ENCODE assay signal across 8 mouse cellular contexts in the genomic region with DNA sequence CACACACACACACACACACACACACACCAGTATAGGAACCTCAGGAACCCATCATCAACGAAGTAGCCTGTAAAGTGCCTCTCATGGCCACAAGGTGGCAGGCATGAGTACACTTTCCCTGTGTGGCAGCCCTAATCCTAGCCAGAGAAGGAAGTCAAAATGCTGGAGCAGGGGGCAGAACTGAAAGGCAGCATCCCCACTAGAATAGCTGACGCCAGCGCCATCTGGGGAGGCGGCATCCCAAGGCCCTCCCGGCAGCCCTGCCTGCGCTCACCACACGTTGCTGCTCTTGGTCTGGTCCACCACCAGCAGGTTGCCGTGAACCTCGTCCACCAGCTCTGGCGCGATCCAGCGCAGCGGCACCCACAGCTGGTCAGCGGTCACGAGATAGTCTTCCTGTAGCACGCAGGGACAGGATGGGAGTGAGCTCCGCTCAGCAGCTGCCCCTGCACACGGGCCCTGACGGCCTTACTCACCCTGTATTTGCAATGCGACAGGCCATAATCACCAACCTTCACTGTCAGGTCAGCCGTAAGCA. TPM values are rescaled to one million over a fixed set of nuclear protein-coding genes. Genes with fewer than 3 reads are reported as not detected.
DNase-seq lines count a peak whose midpoint lies in the region; ATAC-seq and TF ChIP-seq lines count a peak whose summit lies in the region.

No protein-coding gene starts in this region.

- peak overlapping the region; percentile 57 for H3K4me2 ChIP-seq in CH12.LX (ENCODE audit: insufficient read depth, low read depth, poor library complexity, severe bottlenecking)
- H3K4me2 ChIP-seq in heart, embryonic 15.5 days, result peak overlapping the region; percentile 78
- H3K4me2 ChIP-seq in liver, embryonic 13.5 days, result peak overlapping the region; percentile 49
- peak overlapping the region; percentile 43 for H3K4me2 ChIP-seq in neural tube, embryonic 11.5 days (ENCODE audit: low read depth)

- H3K4me1 ChIP-seq in CH12.LX (ENCODE audit: control insufficient read depth in 1 of 2, insufficient read depth in 2 of 2), result peaks cover 9 to 20% of the 10 kb centered on the region in 2 experiments
- peaks cover 9% of the 10 kb centered on the region for H3K4me1 ChIP-seq in brown adipose tissue, adult 24 weeks (ENCODE audit: control insufficient read depth, insufficient read depth, insufficient read length, low read length)
- H3K4me1 ChIP-seq in heart, embryonic 15.5 days (replicated peaks), result peaks cover 32% of the 10 kb centered on the region
- peaks cover 5% of the 10 kb centered on the region; the same call in 1 of the 2 replicates for H3K4me1 ChIP-seq in liver, embryonic 13.5 days (replicated peaks)
- peaks cover 4% of the 10 kb centered on the region; the same call in 1 of the 2 replicates for H3K4me1 ChIP-seq in neural tube, embryonic 11.5 days (ENCODE audit: control insufficient read depth, insufficient read depth, low read length)

- peak; percentile 74 for TF ChIP-seq RAD21 in CH12.LX (IDR thresholded peaks at IDR 0.05; ENCODE audit: low read depth, low read length)

- H3K9ac ChIP-seq in CH12.LX (ENCODE audit: insufficient read depth, low read depth), result no peak overlapping the region
- H3K9ac ChIP-seq in heart, embryonic 15.5 days, result peak overlapping the region; percentile 40; the same call in 1 of the 2 replicates
- peak overlapping the region; percentile 7; the same call in 1 of the 2 replicates for H3K9ac ChIP-seq in liver, embryonic 13.5 days
- peak overlapping the region; percentile 39 for H3K9ac ChIP-seq in neural tube, embryonic 11.5 days (ENCODE audit: low read length)

- in situ Hi-C loops in CH12.LX (cut with MboI; ENCODE audit: low pct_ligation_motif_present, low pct_unique_long_range_greater_than_20kb, low sequenced_read_pairs), result loop anchor here (5.0 kb wide), 1 partner anchor 294 kb away; no protein-coding TSS in a partner anchor

- H3K27me3 ChIP-seq in CH12.LX (replicated peaks), result peaks cover 72% of the 10 kb centered on the region
- H3K27me3 ChIP-seq in heart, embryonic 15.5 days, result peaks cover 25% of the 10 kb centered on the region
- H3K27me3 ChIP-seq in liver, embryonic 13.5 days, result peaks cover 23% of the 10 kb centered on the region
- H3K27me3 ChIP-seq in neural tube, embryonic 11.5 days (ENCODE audit: control insufficient read depth, insufficient read depth, low read length), result no peaks in the 10 kb centered on the region

- ATAC-seq in heart, embryonic 15.5 days (replicated peaks; ENCODE audit: insufficient number of reproducible peaks, insufficient read depth, low FRiP score, low read depth), result peak; percentile 27
- peak; percentile 40; the same call in 1 of the 2 replicates for ATAC-seq in liver, embryonic 13.5 days (ENCODE audit: low read depth)
- ATAC-seq in neural tube, embryonic 11.5 days (ENCODE audit: insufficient read depth, low FRiP score, low TSS enrichment), result peak; percentile 75

- WGBS in heart, embryonic 15.5 days, result 10% methylated on average over 21 of the region's 21 CpGs
- WGBS in liver, embryonic 13.5 days (ENCODE audit: insufficient replicate concordance), result 7% methylated on average over 19 of the region's 21 CpGs
- WGBS in neural tube, embryonic 11.5 days, result 13% methylated on average over 21 of the region's 21 CpGs

- DNase-seq in CH12.LX (ENCODE audit: extremely low read depth), result peak; percentile 93
- DNase-seq in fibroblast of lung, adult 2 months (ENCODE audit: low read depth), result peak; percentile 64
- peak; percentile 84 to 89 for DNase-seq in kidney, postnatal 25 days
- DNase-seq in liver, embryonic 13.5 days, result peak; percentile 57
- DNase-seq in neural tube, embryonic 11.5 days (ENCODE audit: low spot score), result peak; percentile 87
- peak; percentile 86 for DNase-seq in telencephalon, adult 2 months (ENCODE audit: low read depth, low spot score)

- no peaks in the 10 kb centered on the region for H3K36me3 ChIP-seq in CH12.LX (replicated peaks in 1 of 2; ENCODE audit: control insufficient read depth in 1 of 2, insufficient read depth in 1 of 2, low read length in 1 of 2)
- H3K36me3 ChIP-seq in heart, embryonic 15.5 days, result no peaks in the 10 kb centered on the region
- no peaks in the 10 kb centered on the region for H3K36me3 ChIP-seq in liver, embryonic 13.5 days
- H3K36me3 ChIP-seq in neural tube, embryonic 11.5 days (ENCODE audit: control insufficient read depth, insufficient read depth, low read length), result no peaks in the 10 kb centered on the region

- no peak for TF ChIP-seq EP300 in CH12.LX (IDR thresholded peaks at IDR 0.05; ENCODE audit: low read length)

- peak; percentile 84 to 91 for TF ChIP-seq CTCF in CH12.LX (conservative IDR thresholded peaks at IDR 0.05 in 1 of 2, IDR thresholded peaks at IDR 0.05 in 1 of 2; ENCODE audit: low read depth in 2 of 2, low read length in 2 of 2)

- no peak for TF ChIP-seq POLR2A in CH12.LX (IDR thresholded peaks at IDR 0.05; ENCODE audit: low read depth, low read length)

- no peak overlapping the region for H3K27ac ChIP-seq in CH12.LX (ENCODE audit: insufficient read depth, low read depth)
- H3K27ac ChIP-seq in brown adipose tissue, adult 24 weeks (replicated peaks; ENCODE audit: low read depth, low read length), result no peak overlapping the region
- H3K27ac ChIP-seq in heart, embryonic 15.5 days, result no peak overlapping the region; the same call in 1 of the 2 replicates
- H3K27ac ChIP-seq in liver, embryonic 13.5 days, result no peak overlapping the region
- H3K27ac ChIP-seq in neural tube, embryonic 11.5 days (ENCODE audit: low read depth, low read length), result no peak overlapping the region

- H3K9me3 ChIP-seq in CH12.LX (replicated peaks; ENCODE audit: low read length), result no peaks in the 10 kb centered on the region
- no peaks in the 10 kb centered on the region for H3K9me3 ChIP-seq in heart, embryonic 15.5 days (replicated peaks)
- no peaks in the 10 kb centered on the region for H3K9me3 ChIP-seq in liver, embryonic 13.5 days (replicated peaks)
- no peaks in the 10 kb centered on the region for H3K9me3 ChIP-seq in neural tube, embryonic 11.5 days (ENCODE audit: control insufficient read depth, low read length)

- dilution Hi-C loops in CH12.LX (cut with MboI; ENCODE audit: extremely low pct_ligation_motif_present, extremely low pct_unique_long_range_greater_than_20kb, low sequenced_read_pairs), result no loop called here

- no peaks in the 10 kb centered on the region for H3K79me2 ChIP-seq in CH12.LX (replicated peaks; ENCODE audit: control insufficient read depth, extremely low read depth, insufficient read depth, poor library complexity, severe bottlenecking)

- peak overlapping the region in 1 of 3 experiments; percentile 28 for H3K4me3 ChIP-seq in CH12.LX (replicated peaks in 1 of 3; ENCODE audit: low read depth in 2 of 3, low read length in 2 of 3, poor library complexity in 1 of 3)
- H3K4me3 ChIP-seq in brown adipose tissue, adult 24 weeks (ENCODE audit: insufficient read depth, low read depth, low read length), result peak overlapping the region; percentile 55
- peak overlapping the region; percentile 41 for H3K4me3 ChIP-seq in heart, embryonic 15.5 days
- H3K4me3 ChIP-seq in liver, embryonic 13.5 days (replicated peaks), result peak overlapping the region; percentile 10; the same call in 1 of the 2 replicates
- H3K4me3 ChIP-seq in neural tube, embryonic 11.5 days (ENCODE audit: low read depth, low read length), result peak overlapping the region; percentile 23; the same call in 1 of the 2 replicates

TF ChIP-seq in CH12.LX, 34 proteins besides CTCF, POLR2A, EP300 and RAD21:
- TF ChIP-seq MXI1 (IDR thresholded peaks at IDR 0.05; ENCODE audit: low read depth, low read length), result peak; percentile 40; the same call in 1 of the 2 replicates
- peak; percentile 43 for TF ChIP-seq ZC3H11A (IDR thresholded peaks at IDR 0.05; ENCODE audit: low read depth, low read length)
- no peak for TF ChIP-seq USF1 (IDR thresholded peaks at IDR 0.05; ENCODE audit: low read depth, low read length)
- no peak for TF ChIP-seq CHD2 (IDR thresholded peaks at IDR 0.05; ENCODE audit: low read length)
- TF ChIP-seq MAFK (IDR thresholded peaks at IDR 0.05; ENCODE audit: insufficient replicate concordance, low read length), result peak; percentile 20; the same call in 1 of the 2 replicates
- peak; percentile 95 for TF ChIP-seq SMC3 (IDR thresholded peaks at IDR 0.05; ENCODE audit: low read depth, low read length)
- no peak for TF ChIP-seq MEF2A (IDR thresholded peaks at IDR 0.05; ENCODE audit: borderline replicate concordance, low read depth, low read length)
- TF ChIP-seq ELF1 (IDR thresholded peaks at IDR 0.05; ENCODE audit: low read depth, low read length), result peak; percentile 57
- TF ChIP-seq MAX (IDR thresholded peaks at IDR 0.05; ENCODE audit: low read length), result peak; percentile 40; the same call in 1 of the 2 replicates
- TF ChIP-seq BHLHE40 (IDR thresholded peaks at IDR 0.05; ENCODE audit: low read depth, low read length), result peak; percentile 20; the same call in 1 of the 2 replicates
- peak; percentile 45; the same call in 1 of the 2 replicates for TF ChIP-seq JUND (conservative IDR thresholded peaks at IDR 0.05; ENCODE audit: low read depth, low read length)
- peak; percentile 28; the same call in 1 of the 2 replicates for TF ChIP-seq MAZ (IDR thresholded peaks at IDR 0.05; ENCODE audit: low read depth, low read length)
- TF ChIP-seq NRF1 (IDR thresholded peaks at IDR 0.05; ENCODE audit: low read depth, low read length), result 0 out of 2 replicates have a peak, but pooled peaks have one; percentile 21
- no peak for TF ChIP-seq TCF12 (IDR thresholded peaks at IDR 0.05; ENCODE audit: low read depth, low read length)
- 0 out of 2 replicates have a peak, but pooled peaks have one; percentile 33 for TF ChIP-seq E2F4 (IDR thresholded peaks at IDR 0.05; ENCODE audit: insufficient replicate concordance, low read depth, low read length)
- TF ChIP-seq ZMIZ1 (IDR thresholded peaks at IDR 0.05; ENCODE audit: low read depth, low read length), result no peak
- peak; percentile 46; the same call in 1 of the 2 replicates for TF ChIP-seq NELFE (IDR thresholded peaks at IDR 0.05; ENCODE audit: low read depth, low read length)
- peak; percentile 51; the same call in 1 of the 2 replicates for TF ChIP-seq IRF4 (IDR thresholded peaks at IDR 0.05; ENCODE audit: low read depth, low read length)
TF ChIP-seq in CH12.LX: peak in this region for 13.

RNA-seq across cellular contexts. Expression of a gene that starts 33.7 kb away (rescaled TPM):
- total RNA-seq in CH12.LX (2012; rRNA removed) (0.08 and 0.17 TPM in 2 replicates), CH12.LX (2014; rRNA removed) (0.07 and 0.19 TPM in 2 replicates)
- polyA plus RNA-seq in CH12.LX (2012; ENCODE audit: insufficient read length, low read depth), result 0.21 and 0.42 TPM in 2 replicates
- 6.7 and 12.0 TPM in 2 replicates for polyA plus RNA-seq in brown adipose tissue, adult 24 weeks (2012; ENCODE audit: insufficient read depth, insufficient read length, missing spikeins)
- polyA plus RNA-seq in heart, embryonic 15.5 days (2015; fragmentation: Nextera tagmentation; extraction: Ambion mirVana), result 0.68 and 2.5 TPM in 2 replicates
- 0.32 and 0.39 TPM in 2 replicates for polyA plus RNA-seq in liver, embryonic 13.5 days (2015; fragmentation: Nextera tagmentation; extraction: Ambion mirVana)
- polyA plus RNA-seq in neural tube, embryonic 11.5 days (2014; fragmentation: Nextera tagmentation; extraction: Ambion mirVana), result 3.0 and 5.1 TPM in 2 replicates
